Mouse (Mus musculus) frontal cortex, adult (tissue): ENCODE data around the gene Chmp4b.

Source experiments
- ATAC-seq: cut with Nextera tagmentation; 2 replicates; pipeline ENCODE4 v1.9.2; 2017; ENCODE audit warnings: mild to moderate bottlenecking, moderate library complexity, mixed read lengths; ENCODE audit not compliant: low TSS enrichment

Chmp4b gene

GRCm38 (mm10) chr2:154718855-154719556 lies 67.5 kb downstream of the Chmp4b start:
- ATAC-seq, result no peak

GRCm38 (mm10) chr2:154720315-154720714 lies 68.8 kb downstream of the Chmp4b start:
- ATAC-seq, result no peak

DNA sequence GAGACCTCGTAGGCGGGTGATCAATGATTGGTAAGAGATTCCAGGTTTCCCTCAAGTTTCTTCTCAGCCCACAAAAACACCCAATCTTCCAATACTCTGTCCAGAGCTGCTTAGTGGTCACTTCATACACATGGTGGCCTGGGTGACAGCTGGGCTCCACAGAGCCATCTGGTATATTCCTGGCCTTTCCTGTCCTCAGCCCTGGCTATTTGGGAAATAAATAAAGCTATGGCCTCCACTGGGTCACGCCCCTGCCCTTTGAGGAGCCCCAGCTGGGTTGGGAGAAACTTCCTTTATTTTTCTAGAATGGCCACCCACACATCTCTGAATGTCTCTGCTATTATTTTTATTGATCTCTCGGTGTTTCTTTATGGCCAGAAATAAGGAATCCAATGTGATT lies 72.0 kb downstream of the Chmp4b start:
- no peak for ATAC-seq

- ATAC-seq, result no peak
These were observed 78.2 kb downstream of the Chmp4b start for GRCm38 (mm10) chr2:154729737-154730136.

DNA sequence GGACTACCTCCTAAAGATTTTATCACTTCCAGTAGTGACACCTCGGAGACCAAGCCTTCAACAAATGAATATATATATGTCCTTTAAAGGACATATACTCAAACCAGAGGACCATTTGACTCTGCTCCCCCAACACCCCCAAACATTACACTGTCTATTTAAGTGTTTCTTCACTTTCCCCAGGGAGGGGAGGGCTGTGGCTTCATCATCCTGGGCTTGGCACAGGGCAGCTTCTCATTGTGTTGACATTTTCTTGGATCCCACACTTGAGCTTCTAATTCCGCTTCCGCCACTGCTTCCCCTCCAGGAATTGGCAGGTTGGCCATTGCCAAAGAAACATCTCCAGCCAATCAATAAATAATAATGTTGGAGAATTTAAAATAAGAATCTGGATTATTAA lies 79.3 kb downstream of the Chmp4b start:
- ATAC-seq, result no peak

GRCm38 (mm10) chr2:154731916-154732315 lies 80.4 kb downstream of the Chmp4b start:
- ATAC-seq, result no peak

DNA sequence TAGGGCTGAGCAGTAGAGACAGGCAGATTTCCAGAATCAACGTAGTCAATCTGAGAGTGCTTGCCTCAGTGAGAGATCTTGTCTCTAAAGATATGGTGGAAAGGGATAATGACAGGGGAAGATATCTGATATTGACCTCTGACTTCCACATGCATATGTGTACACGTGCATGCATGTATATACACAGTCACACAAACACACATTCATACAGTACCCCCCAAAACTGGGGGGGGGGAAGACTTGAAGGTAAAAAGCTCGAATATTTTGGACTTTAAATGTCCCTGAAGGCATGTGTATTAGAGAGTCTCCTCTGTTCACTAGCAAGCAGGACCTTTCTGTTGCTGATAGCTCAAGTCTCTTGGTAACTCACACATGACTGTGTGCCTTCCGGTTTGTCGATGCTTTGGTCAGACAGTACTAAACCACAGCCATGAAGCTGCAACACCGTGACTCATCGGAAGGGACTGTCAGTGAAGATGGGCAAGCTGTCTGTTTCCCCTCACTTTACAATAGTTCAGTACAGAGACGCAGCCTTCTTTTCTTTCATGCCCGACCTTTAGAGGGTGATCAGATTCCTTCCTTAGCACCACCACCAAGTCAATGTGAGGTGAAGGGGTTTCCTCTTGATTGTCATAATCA lies 81.1 kb downstream of the Chmp4b start:
- no peak for ATAC-seq

GRCm38 (mm10) chr2:154734977-154735376 lies 83.5 kb downstream of the Chmp4b start:
- no peak for ATAC-seq

- ATAC-seq, result no peak
These were observed 83.9 kb downstream of the Chmp4b start for GRCm38 (mm10) chr2:154735416-154735815.

DNA sequence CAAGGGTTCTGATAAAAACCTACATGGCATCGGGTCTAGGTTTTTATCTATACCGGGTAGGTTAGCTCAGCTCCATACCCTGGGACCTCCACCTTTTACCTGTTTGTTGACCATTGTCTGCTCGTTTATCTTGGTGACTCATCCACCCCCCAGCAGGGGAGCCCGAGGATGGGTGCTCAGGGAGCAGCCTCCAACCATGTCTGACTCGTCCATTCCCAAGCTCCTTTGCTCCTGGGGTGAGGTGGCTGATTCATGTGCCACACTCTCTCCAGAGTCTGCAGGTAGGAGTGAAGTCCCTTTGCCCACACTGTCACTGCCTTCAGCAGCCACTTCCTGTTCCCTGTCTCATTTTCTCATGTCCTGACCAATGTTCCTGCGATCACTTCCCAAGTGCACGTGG lies 84.5 kb downstream of the Chmp4b start:
- ATAC-seq, result no peak

DNA sequence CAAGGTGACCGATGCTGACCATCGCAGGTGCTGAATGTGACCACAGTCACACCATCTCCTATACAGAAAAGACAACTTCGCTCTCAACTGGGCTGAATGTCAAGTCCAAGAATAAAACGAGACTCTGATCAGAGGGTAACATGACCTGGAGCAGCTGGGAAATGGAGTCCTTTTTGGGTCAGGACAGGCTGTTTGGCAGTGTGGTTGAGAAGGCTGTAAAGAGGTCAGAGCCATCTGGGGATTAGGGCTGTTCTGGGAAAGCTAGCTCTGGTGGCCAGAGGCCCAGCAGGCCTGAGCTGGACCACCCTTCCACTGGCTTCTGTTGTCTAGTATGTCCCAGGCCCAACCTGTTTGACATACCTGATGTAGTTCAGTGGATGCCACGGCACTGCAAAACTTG lies 87.1 kb downstream of the Chmp4b start:
- no peak for ATAC-seq

DNA sequence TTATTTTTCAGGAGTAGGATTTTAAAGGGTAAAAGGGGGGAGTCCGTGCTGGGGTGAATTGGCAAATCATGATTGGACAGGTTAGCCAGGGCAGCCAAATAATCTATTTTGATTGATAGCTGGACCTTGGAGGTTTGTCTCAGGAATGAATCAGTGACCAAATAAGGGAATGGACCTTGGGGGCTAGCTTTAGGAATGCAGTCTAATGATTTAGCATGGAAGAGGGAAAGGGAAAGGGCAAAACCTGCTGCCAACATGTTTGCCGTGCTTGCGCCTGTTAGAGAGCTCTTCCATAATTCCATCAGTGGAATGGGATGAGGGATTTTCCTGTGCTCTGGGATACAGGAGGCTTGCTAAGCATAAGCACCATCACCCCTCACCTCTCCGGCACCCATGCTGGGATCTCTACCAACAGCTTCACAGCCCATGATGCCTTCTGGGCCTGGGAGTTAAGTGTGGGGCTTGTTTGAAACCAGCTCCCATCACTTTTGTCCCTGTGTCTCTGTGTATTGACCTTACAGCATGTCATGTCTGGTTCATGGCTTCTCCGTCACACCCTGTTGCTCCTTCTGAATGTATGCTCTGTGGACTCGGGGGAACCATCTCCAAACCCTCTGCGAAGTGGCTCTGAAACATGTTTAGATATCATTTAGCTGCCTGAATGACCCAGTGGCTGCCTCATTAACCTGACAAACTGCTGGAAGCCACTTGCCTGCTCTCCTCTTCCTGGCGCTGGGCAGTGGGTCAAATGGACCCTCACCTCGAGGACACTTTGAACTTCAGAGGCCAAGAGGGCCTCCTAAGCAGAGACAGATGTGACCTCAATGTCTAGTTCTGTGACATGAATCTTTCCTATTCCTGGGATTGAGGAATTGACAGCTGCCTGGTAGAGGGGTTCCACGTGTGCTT lies 91.7 kb downstream of the Chmp4b start:
- ATAC-seq, result no peak

GRCm38 (mm10) chr2:154743915-154744314 lies 92.4 kb downstream of the Chmp4b start:
- no peak for ATAC-seq
